Mouse (Mus musculus): ENCODE results near the gene Scn2a. TPM values are rescaled to one million over a fixed set of nuclear protein-coding genes. Genes with fewer than 3 reads are reported as not detected.

Scn2a gene
- polyA plus RNA-seq, 1 experiment from 2014 or later: 1.9 TPM

- H3K4me3 ChIP-seq (ENCODE audit: low read length): no peak overlapping the region
- no peak for ATAC-seq (ENCODE audit: low read depth)
- no peak overlapping the region for H3K9ac ChIP-seq (ENCODE audit: low read length)
- H3K9me3 ChIP-seq (ENCODE audit: control insufficient read depth, low read length): no peaks in the 10 kb centered on the region
- H3K36me3 ChIP-seq (ENCODE audit: control insufficient read depth, insufficient read depth, low read length): no peaks in the 10 kb centered on the region
- no peak overlapping the region for H3K4me2 ChIP-seq (ENCODE audit: low read depth, low read length)
- H3K27me3 ChIP-seq (ENCODE audit: control insufficient read depth, insufficient read depth, low read depth, low read length): no peaks in the 10 kb centered on the region
- H3K4me1 ChIP-seq (replicated peaks; ENCODE audit: control insufficient read depth, insufficient read depth, low read length): no peaks in the 10 kb centered on the region
- H3K27ac ChIP-seq (ENCODE audit: low read length): no peak overlapping the region
These were observed 43.3 kb downstream of the Scn2a start for GRCm38 (mm10) chr2:65663892-65664291.

DNA sequence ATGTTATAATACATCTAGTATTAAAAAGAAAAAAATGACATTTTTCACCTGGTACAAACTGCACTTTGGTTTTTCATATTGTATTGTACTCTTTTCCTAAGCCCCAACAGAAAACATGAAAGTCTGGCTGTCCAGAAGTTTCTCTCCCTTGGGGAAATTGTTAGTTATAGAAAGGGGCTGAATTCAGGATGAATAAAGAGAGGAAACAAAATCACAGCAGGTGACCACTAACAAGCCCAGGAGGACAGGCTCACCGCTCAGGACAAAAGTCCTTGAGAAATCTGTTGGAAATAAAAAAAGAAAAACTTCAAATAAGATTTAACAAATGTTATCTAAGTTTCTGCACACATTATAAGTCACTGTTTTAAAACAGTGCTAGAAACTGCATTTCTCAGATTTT lies 43.9 kb downstream of the Scn2a start:
- H3K9ac ChIP-seq (ENCODE audit: low read length): no peak overlapping the region

GRCm38 (mm10) chr2:65665180-65665579 lies 44.6 kb downstream of the Scn2a start:
- Histone ChIP-seq H3K36me3 (ENCODE audit: control insufficient read depth, insufficient read depth, low read length) (no peaks in the 10 kb centered on the region), H3K9ac (ENCODE audit: low read length) (no peak overlapping the region), H3K27ac (ENCODE audit: low read length) (no peak overlapping the region), H3K9me3 (ENCODE audit: control insufficient read depth, low read length) (no peaks in the 10 kb centered on the region), H3K27me3 (ENCODE audit: control insufficient read depth, insufficient read depth, low read depth, low read length) (no peaks in the 10 kb centered on the region), H3K4me3 (ENCODE audit: low read length) (no peak overlapping the region), H3K4me1 (replicated peaks; ENCODE audit: control insufficient read depth, insufficient read depth, low read length) (no peaks in the 10 kb centered on the region), H3K4me2 (ENCODE audit: low read depth, low read length) (no peak overlapping the region)
- WGBS: 45% methylated on average over 4 of the region's 4 CpGs
- ATAC-seq (ENCODE audit: low read depth): no peak

More for the DNA sequence above, 43.9 kb downstream of the Scn2a start:
- Histone ChIP-seq H3K4me2 (ENCODE audit: low read depth, low read length) (no peak overlapping the region), H3K36me3 (ENCODE audit: control insufficient read depth, insufficient read depth, low read length) (no peaks in the 10 kb centered on the region), H3K27me3 (ENCODE audit: control insufficient read depth, insufficient read depth, low read depth, low read length) (no peaks in the 10 kb centered on the region), H3K9me3 (ENCODE audit: control insufficient read depth, low read length) (no peaks in the 10 kb centered on the region), H3K4me1 (replicated peaks; ENCODE audit: control insufficient read depth, insufficient read depth, low read length) (no peaks in the 10 kb centered on the region), H3K4me3 (ENCODE audit: low read length) (no peak overlapping the region), H3K27ac (ENCODE audit: low read length) (no peak overlapping the region)
- 61% methylated on average over 1 of the region's 1 CpGs for WGBS
- no peak for ATAC-seq (ENCODE audit: low read depth)

GRCm38 (mm10) chr2:65667590-65668436 lies 47.2 kb downstream of the Scn2a start:
- H3K9ac ChIP-seq (ENCODE audit: low read length): no peak overlapping the region
- peak; percentile 37; the same call in 1 of the 2 replicates for ATAC-seq (ENCODE audit: low read depth)
- no peaks in the 10 kb centered on the region for H3K9me3 ChIP-seq (ENCODE audit: control insufficient read depth, low read length)
- 51% methylated on average over 18 of the region's 18 CpGs for WGBS
- H3K36me3 ChIP-seq (ENCODE audit: control insufficient read depth, insufficient read depth, low read length): no peaks in the 10 kb centered on the region
- H3K4me1 ChIP-seq (replicated peaks; ENCODE audit: control insufficient read depth, insufficient read depth, low read length): no peaks in the 10 kb centered on the region
- H3K27me3 ChIP-seq (ENCODE audit: control insufficient read depth, insufficient read depth, low read depth, low read length): no peaks in the 10 kb centered on the region
- no peak overlapping the region for H3K27ac ChIP-seq (ENCODE audit: low read length)
- H3K4me2 ChIP-seq (ENCODE audit: low read depth, low read length): peak overlapping the region; percentile 65
- H3K4me3 ChIP-seq (ENCODE audit: low read length): peak overlapping the region; percentile 48

- Histone ChIP-seq H3K27me3 (ENCODE audit: control insufficient read depth, insufficient read depth, low read depth, low read length) (no peaks in the 10 kb centered on the region), H3K4me1 (replicated peaks; ENCODE audit: control insufficient read depth, insufficient read depth, low read length) (no peaks in the 10 kb centered on the region), H3K27ac (ENCODE audit: low read length) (no peak overlapping the region), H3K4me3 (ENCODE audit: low read length) (peak overlapping the region; percentile 48), H3K9ac (ENCODE audit: low read length) (peak overlapping the region; percentile 53), H3K36me3 (ENCODE audit: control insufficient read depth, insufficient read depth, low read length) (no peaks in the 10 kb centered on the region), H3K9me3 (ENCODE audit: control insufficient read depth, low read length) (no peaks in the 10 kb centered on the region), H3K4me2 (ENCODE audit: low read depth, low read length) (peak overlapping the region; percentile 65)
- WGBS: 16% methylated on average over 12 of the region's 12 CpGs
- peak; percentile 96 for ATAC-seq (ENCODE audit: low read depth)
These were observed 48.0 kb downstream of the Scn2a start for GRCm38 (mm10) chr2:65668437-65669135.

DNA sequence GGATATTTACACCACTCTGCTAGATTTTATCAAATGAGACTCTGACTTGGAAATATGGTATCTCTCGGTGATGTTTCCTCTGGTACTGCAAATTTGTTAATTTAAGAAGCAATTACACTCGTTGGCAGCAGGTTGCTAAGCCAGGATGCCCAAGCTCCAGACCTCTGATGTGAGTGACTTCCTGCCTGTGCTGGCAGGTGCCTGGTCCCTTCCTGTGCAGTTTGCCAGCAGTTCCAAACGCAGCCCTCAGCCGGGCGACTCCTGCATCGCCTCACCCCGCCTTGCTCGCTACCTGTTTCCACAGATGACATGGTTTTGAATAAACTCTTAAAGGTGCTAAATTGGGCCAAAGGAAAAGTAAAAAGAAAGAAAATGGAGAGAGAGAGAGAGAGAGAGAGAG lies 49.0 kb downstream of the Scn2a start:
- H3K27me3 ChIP-seq (ENCODE audit: control insufficient read depth, insufficient read depth, low read depth, low read length): no peaks in the 10 kb centered on the region
- H3K4me2 ChIP-seq (ENCODE audit: low read depth, low read length): no peak overlapping the region
- ATAC-seq (ENCODE audit: low read depth): no peak
- H3K4me1 ChIP-seq (replicated peaks; ENCODE audit: control insufficient read depth, insufficient read depth, low read length): no peaks in the 10 kb centered on the region
- 69% methylated on average over 8 of the region's 8 CpGs for whole genome bisulfite sequencing
- H3K27ac ChIP-seq (ENCODE audit: low read length): no peak overlapping the region
- no peak overlapping the region for H3K4me3 ChIP-seq (ENCODE audit: low read length)
- H3K9ac ChIP-seq (ENCODE audit: low read length): no peak overlapping the region
- H3K36me3 ChIP-seq (ENCODE audit: control insufficient read depth, insufficient read depth, low read length): no peaks in the 10 kb centered on the region
- no peaks in the 10 kb centered on the region for H3K9me3 ChIP-seq (ENCODE audit: control insufficient read depth, low read length)

GRCm38 (mm10) chr2:65670153-65670817 lies 49.7 kb downstream of the Scn2a start:
- H3K36me3 ChIP-seq (ENCODE audit: control insufficient read depth, insufficient read depth, low read length): no peaks in the 10 kb centered on the region
- WGBS: 59% methylated on average over 12 of the region's 12 CpGs
- no peaks in the 10 kb centered on the region for H3K27me3 ChIP-seq (ENCODE audit: control insufficient read depth, insufficient read depth, low read depth, low read length)
- no peak overlapping the region for H3K4me3 ChIP-seq (ENCODE audit: low read length)
- no peak for ATAC-seq (ENCODE audit: low read depth)
- no peak overlapping the region for H3K27ac ChIP-seq (ENCODE audit: low read length)
- H3K4me2 ChIP-seq (ENCODE audit: low read depth, low read length): no peak overlapping the region
- H3K4me1 ChIP-seq (replicated peaks; ENCODE audit: control insufficient read depth, insufficient read depth, low read length): no peaks in the 10 kb centered on the region
- no peak overlapping the region for H3K9ac ChIP-seq (ENCODE audit: low read length)
- H3K9me3 ChIP-seq (ENCODE audit: control insufficient read depth, low read length): no peaks in the 10 kb centered on the region

- Histone ChIP-seq H3K27ac (ENCODE audit: low read length) (no peak overlapping the region), H3K36me3 (ENCODE audit: control insufficient read depth, insufficient read depth, low read length) (no peaks in the 10 kb centered on the region), H3K27me3 (ENCODE audit: control insufficient read depth, insufficient read depth, low read depth, low read length) (no peaks in the 10 kb centered on the region), H3K4me1 (replicated peaks; ENCODE audit: control insufficient read depth, insufficient read depth, low read length) (no peaks in the 10 kb centered on the region), H3K9ac (ENCODE audit: low read length) (no peak overlapping the region), H3K4me3 (ENCODE audit: low read length) (no peak overlapping the region), H3K4me2 (ENCODE audit: low read depth, low read length) (no peak overlapping the region), H3K9me3 (ENCODE audit: control insufficient read depth, low read length) (no peaks in the 10 kb centered on the region)
- no peak for ATAC-seq (ENCODE audit: low read depth)
- WGBS: 73% methylated on average over 4 of the region's 4 CpGs
These were observed 59.0 kb downstream of the Scn2a start for GRCm38 (mm10) chr2:65679621-65680020.

- 45% methylated on average over 3 of the region's 3 CpGs for whole genome bisulfite sequencing
- no peaks in the 10 kb centered on the region for H3K9me3 ChIP-seq (ENCODE audit: control insufficient read depth, low read length)
These were observed 64.6 kb downstream of the Scn2a start for GRCm38 (mm10) chr2:65685151-65685550.

More at GRCm38 (mm10) chr2:65685151-65685550, 64.6 kb downstream of the Scn2a start:
- no peak for ATAC-seq (ENCODE audit: low read depth)
- no peaks in the 10 kb centered on the region for H3K4me1 ChIP-seq (replicated peaks; ENCODE audit: control insufficient read depth, insufficient read depth, low read length)
- H3K4me3 ChIP-seq (ENCODE audit: low read length): no peak overlapping the region
- no peaks in the 10 kb centered on the region for H3K36me3 ChIP-seq (ENCODE audit: control insufficient read depth, insufficient read depth, low read length)
- no peak overlapping the region for H3K9ac ChIP-seq (ENCODE audit: low read length)
- H3K27me3 ChIP-seq (ENCODE audit: control insufficient read depth, insufficient read depth, low read depth, low read length): no peaks in the 10 kb centered on the region
- H3K27ac ChIP-seq (ENCODE audit: low read length): no peak overlapping the region
- H3K4me2 ChIP-seq (ENCODE audit: low read depth, low read length): no peak overlapping the region

All from lung, embryonic 16.5 days (tissue).